ENCODE assay signal across 8 mouse cellular contexts in the genomic region with DNA sequence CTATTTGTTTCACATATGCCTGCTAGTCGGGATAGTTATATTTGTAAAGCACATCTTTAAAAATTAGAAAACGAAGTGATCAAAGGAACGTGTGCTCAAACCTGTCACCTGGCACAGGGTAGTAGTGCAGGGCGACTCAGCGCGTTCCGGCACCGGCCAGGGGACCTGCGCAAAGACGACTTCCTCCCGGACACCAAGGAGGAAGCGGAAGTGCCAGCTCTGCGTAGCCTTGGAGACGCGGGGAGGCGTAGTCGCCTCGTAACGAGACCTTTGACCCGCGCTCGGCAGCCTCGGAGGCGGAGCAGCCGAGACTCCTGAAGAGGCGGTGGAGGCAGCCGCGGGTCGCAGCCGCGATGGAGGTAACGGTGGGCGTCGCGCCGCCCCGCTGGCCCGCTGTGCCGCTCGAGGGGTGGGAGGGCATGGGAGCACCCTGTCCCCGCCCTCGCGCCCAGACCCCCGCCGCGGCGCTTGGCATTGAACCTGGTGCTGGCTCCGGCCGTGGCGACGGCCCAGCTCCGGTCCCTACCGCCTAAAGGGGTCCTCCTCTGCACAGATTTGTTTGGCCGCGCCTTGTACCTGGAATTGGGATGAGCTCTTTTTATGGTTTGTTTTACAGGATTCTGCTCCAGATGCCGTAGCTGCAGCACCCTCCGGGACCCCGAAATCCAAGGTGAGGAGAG. TPM values are rescaled to one million over a fixed set of nuclear protein-coding genes. Genes with fewer than 3 reads are reported as not detected.
A peak's percentile ranks its signal among the peaks of the same experiment; 100 is the strongest.
DNase-seq lines count a peak whose midpoint lies in the region; ATAC-seq lines count a peak whose summit lies in the region.

A gene (plus strand): TSS at position 285 of the 680 bp plus-strand sequence.

- no peaks in the 10 kb centered on the region for H3K9me3 ChIP-seq in lung, embryonic 16.5 days (ENCODE audit: control insufficient read depth, low read length)

- H3K9ac ChIP-seq in lung, embryonic 16.5 days (ENCODE audit: low read length) = peak within 1 kb of the TSS; percentile 88

- ATAC-seq in hematopoietic stem cell, adult 5-6 weeks (replicated peaks in 1 of 2; ENCODE audit: insufficient read depth in 1 of 2, low FRiP score in 2 of 2, low TSS enrichment in 1 of 2, low read depth in 1 of 2, poor library complexity in 2 of 2, severe bottlenecking in 2 of 2) = peak; percentile 99 to 100
- peak; percentile 99 for ATAC-seq in lung, embryonic 16.5 days (ENCODE audit: low read depth)

- H3K4me1 ChIP-seq in lung, embryonic 16.5 days (replicated peaks; ENCODE audit: control insufficient read depth, insufficient read depth, low read length) = peaks cover 10% of the 10 kb centered on the region

- peak within 1 kb of the TSS; percentile 93 for H3K27ac ChIP-seq in lung, embryonic 16.5 days (ENCODE audit: low read length)

- WGBS in lung, embryonic 16.5 days = under 1% methylated on average over 57 of the region's 58 CpGs

- peak within 1 kb of the TSS; percentile 92 for H3K4me3 ChIP-seq in lung, embryonic 16.5 days (ENCODE audit: low read length)

- DNase-seq in MEL-GATA-1-ER (ENCODE audit: extremely low read depth, low read depth) = peak; percentile 90
- DNase-seq in cerebellum, adult 8-10 months = peak; percentile 86
- DNase-seq in forelimb bud, embryonic 11.5 days (ENCODE audit: low read depth, low spot score) = peak; percentile 95
- DNase-seq in layer of hippocampus, adult 9-10 months (ENCODE audit: low spot score) = peak; percentile 59
- DNase-seq in ovary, postnatal 10 days (ENCODE audit: low spot score) = peak; percentile 82
- DNase-seq in thymus, postnatal 10 days (ENCODE audit: low spot score in 2 of 2) = peak; percentile 88

- peaks cover 12% of the 10 kb centered on the region for H3K36me3 ChIP-seq in lung, embryonic 16.5 days (ENCODE audit: control insufficient read depth, insufficient read depth, low read length)

- H3K27me3 ChIP-seq in lung, embryonic 16.5 days (ENCODE audit: control insufficient read depth, insufficient read depth, low read depth, low read length) = no peaks in the 10 kb centered on the region

- H3K4me2 ChIP-seq in lung, embryonic 16.5 days (ENCODE audit: low read depth, low read length) = peak within 1 kb of the TSS; percentile 66

RNA-seq across cellular contexts. Expression of the gene that starts here (rescaled TPM):
- total RNA-seq in hematopoietic stem cell, adult 5-6 weeks (2017) = 41.5 and 75.5 TPM in 2 replicates
- polyA plus RNA-seq in lung, embryonic 16.5 days (2015; fragmentation: Nextera tagmentation; extraction: Ambion mirVana) = 67.5 and 83.6 TPM in 2 replicates

Comparison
In these comparisons a context has a peak if more than half of its experiments do, and no peak if none do; other contexts are left out.
1. Peak in every context shown above with its lines: DNase-seq, ATAC-seq, H3K4me3 ChIP-seq and H3K27ac ChIP-seq.